Mouse (Mus musculus): ENCODE measurements at regions not wholly inside any gene's neighbourhood (a gene's known extent, or its start where the extent isn't known, plus 50 kb on each side); places are given as distances from the start of the nearest gene placed in this dataset.

GRCm38 (mm10) chrX:10770575-10770974, 55.8 kb downstream of the Mid1ip1 start:
- DNase-seq (ENCODE audit: low spot score): no peak

DNA sequence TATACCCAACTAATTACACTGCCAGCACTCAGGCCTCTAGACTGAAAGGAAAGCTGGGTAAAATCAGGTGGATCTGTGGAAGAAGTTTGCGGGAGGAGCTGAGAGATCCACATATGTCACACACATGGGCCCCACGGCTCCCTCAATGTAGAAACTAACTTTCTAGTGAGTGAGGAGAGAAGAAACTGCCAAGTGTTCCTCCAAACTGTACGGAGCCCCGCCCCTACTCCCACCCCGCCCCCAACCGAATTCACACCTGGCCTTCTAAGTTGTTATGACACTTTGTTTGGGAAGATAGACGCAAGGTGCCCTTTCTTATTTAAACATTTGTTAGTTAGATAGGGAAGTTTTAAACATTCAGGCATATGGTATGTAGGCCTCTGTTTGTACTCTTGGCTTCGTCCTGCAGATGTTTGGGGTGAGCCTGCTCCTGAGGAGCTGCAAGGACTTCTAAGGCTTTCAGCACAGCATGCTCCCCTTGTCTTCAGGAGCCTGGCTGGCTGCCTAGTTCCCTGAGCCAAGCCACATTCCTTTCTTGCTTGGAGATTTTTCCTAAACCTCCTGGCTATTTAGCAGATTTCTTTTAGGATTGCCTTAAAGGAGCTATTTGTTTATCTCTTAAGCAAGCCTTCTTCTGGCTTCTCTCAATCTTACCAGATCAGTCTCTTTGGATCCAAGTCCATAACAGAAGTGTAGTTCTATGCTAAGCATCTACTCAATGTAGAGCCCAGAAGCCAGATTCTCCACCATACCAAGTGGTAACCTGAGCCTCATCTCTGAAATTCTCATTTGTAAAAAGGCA, 61.1 kb downstream of the Mid1ip1 start:
- DNase-seq (ENCODE audit: low spot score): no peak

DNA sequence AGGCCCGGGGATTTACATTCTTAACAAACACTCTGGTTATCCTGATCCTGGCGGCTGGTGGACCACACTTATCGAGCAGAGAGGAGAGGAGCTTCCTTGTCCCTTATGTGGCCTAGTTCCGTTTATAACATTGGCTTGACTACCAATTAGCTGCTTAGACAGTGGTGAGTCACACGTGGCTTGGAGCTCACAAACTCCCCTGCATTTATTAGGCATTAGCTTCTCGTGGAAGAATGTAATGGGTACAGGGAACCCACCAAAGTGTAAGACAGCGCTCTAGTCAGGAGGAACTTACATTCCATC, 61.7 kb downstream of the Mid1ip1 start:
- no peak for DNase-seq (ENCODE audit: low spot score)

- DNase-seq (ENCODE audit: low spot score): no peak
Observed at GRCm38 (mm10) chrX:10778014-10778413, 63.2 kb downstream of the Mid1ip1 start.

GRCm38 (mm10) chrX:10786359-10786758, 71.5 kb downstream of the Mid1ip1 start:
- no peak for DNase-seq (ENCODE audit: low spot score)

- peak; percentile 4 for DNase-seq (ENCODE audit: low spot score)
Observed at GRCm38 (mm10) chrX:10787057-10787456, 72.2 kb downstream of the Mid1ip1 start.

DNA sequence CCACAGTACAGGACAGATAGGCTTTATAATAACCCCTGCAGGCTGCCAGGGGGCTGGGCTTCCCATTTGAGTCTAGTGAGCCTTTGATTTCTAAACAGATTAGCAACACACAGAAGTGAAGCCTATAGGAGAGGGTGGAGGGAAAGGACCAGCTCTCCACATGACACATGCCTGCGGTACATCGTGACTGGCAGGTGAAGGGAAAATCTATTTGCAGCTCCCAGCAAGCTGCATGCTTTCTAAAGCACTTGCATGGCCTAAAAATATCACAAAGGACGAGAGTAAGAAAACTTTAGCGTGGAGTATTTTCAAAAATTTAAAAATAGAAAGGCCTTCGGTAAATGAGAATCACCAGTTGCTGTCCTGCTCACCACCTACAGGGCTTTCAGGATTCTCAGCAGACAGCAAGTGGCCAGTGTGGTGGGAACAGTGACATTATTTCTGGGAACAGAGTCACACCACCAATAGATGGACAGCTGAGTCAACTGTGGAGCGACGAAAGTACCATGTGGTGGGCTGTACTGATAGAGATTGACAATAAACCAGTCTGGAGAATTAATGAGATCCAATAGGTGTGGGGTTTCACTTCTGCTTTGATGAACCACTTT, 105.6 kb downstream of the Mid1ip1 start:
- DNase-seq (ENCODE audit: low spot score): no peak

- no peak for DNase-seq (ENCODE audit: low spot score)
Observed at GRCm38 (mm10) chrX:10833681-10834080, 118.9 kb downstream of the Mid1ip1 start.

DNA sequence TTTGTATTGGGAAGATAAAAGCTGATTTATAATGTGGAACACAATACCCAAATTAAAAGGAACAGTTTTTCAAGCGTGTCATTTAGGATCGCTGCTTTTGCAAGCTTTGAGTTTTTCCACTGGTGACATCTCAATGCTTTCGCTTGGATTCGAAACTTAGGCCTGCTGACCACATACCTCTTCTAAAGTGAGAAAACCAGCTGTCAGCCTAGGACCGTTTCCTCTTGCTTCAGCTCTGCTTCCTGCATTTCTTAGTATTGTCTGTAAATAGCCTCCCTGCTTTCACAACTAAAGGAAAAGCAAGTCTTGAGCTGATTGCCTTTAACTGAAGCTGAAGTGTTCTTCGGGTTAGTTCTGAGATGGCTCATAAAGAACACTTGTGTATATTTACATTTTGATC, 142.3 kb downstream of the Mid1ip1 start:
- DNase-seq (ENCODE audit: low spot score): no peak

GRCm38 (mm10) chrX:10857668-10858067, 142.9 kb downstream of the Mid1ip1 start:
- DNase-seq (ENCODE audit: low spot score): no peak

GRCm38 (mm10) chrX:10871613-10872012, 156.8 kb downstream of the Mid1ip1 start:
- no peak for DNase-seq (ENCODE audit: low spot score)

DNA sequence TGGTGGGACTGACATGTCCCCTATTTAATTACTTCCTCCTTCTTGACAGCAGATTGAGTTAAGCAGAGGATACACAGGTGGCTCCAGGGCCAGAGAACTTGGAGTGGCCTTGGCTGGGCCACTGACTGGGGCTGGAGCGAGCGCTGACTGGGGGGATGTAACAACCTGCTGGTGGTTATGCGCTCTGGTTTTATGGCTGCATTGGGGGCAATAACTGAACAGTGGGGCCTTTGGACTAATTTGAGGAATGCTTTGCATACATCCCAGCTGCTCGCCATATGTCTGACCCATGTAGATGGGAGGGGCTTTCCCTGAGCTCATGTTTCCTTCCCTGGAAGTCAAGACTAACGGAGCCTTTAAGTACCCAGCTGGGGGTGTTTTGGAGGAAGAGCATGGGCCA, 163.0 kb downstream of the Mid1ip1 start:
- DNase-seq (ENCODE audit: low spot score): no peak

- DNase-seq (ENCODE audit: low spot score): no peak
Observed at GRCm38 (mm10) chrX:10878922-10879321, 164.1 kb downstream of the Mid1ip1 start.

DNA sequence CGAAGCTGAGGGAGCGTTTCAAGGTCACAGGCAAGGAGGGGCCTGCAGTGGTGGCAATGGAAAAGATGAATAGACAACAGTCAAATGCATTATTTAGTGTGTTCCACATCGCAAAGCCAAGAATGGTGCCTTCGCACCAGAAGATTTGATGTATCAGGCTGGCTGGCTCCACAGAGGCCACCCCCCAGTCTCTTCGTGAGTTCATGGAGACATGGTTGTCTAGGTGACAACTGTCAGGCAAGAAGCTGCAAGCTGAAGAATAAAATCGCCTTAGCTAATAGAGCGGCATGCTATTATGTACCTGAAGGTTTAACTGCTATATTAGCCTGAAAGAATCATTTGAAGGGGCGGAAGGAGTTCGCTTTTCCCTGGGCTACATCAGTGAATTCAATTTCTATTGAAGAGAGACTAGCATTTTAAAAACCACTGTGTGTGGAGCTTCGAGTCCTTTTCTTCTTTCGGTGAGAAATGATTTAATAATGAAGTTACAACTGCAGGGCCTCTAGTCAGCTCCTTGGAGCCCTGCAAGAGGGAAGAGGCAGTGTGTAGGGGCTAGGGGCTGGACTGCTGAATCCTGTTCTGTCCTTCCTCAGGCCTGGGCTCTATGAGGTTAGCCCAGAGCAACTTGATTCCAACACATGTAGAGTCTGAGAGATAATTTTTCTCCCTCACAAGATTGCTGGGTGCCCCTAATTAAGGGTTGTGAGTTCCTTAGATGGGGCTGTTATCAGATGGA, 169.1 kb downstream of the Mid1ip1 start:
- DNase-seq (ENCODE audit: low spot score): no peak

DNA sequence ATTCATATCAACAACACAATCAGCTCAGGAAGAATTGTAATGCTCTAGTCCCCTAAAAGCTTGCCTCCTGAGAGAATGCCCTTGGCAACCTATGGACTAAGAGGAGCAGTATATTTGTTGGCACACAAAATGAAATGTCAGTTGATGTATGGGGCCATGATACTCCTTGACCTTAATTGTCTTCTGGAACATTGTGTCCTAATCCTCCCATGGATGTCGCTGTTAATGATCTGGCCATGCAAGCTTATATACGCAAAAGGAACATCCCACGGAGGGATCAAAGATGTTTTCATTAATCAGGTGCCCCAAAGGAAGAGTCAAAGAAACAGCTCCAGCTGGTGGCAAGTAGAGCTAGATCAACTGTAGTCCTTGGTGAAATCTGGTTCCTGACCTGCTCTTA, 178.0 kb downstream of the Mid1ip1 start:
- no peak for DNase-seq (ENCODE audit: low spot score)

GRCm38 (mm10) chrX:10896193-10896955, 181.6 kb downstream of the Mid1ip1 start:
- DNase-seq (ENCODE audit: low spot score): no peak

GRCm38 (mm10) chrX:10902686-10903085, 187.9 kb downstream of the Mid1ip1 start:
- DNase-seq (ENCODE audit: low spot score): no peak

DNA sequence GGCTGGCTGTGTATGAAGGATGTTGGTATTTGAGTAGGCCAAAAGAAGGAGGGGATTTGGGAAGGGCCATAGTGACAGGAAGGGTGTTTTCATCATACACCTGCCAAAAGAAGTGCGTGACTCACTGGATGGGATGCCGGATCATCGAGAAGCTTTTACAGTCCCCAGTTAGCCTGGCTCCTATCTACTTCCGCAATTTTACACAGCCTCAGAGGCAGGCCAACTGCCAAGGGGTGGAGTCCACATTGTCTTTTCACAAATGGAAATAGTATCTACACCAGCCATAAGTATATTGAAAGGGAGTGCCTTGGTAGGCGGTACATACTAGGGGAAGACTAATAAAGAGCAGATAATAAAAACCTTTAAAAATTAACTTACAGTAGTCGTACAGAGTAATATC, 189.3 kb downstream of the Mid1ip1 start:
- DNase-seq (ENCODE audit: low spot score): no peak

DNA sequence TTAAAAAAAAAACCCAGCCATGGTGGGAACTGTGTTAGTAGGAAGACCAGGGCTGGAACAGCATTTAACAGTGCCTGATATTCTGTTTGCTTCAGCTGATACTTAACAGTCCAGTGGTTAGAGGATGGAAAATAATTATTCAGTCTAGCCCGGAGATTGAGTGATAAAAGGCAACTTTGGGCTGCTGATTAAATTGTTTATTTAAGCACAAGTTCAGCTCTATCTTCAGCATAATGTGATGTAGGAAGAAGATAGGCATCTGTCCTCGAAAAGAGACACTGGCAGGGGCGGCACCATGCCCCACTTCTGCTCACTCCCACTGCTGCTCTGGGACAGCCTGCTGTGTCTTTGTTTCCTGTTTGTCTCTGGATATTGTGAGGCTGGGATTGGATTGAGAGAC, 190.1 kb downstream of the Mid1ip1 start:
- no peak for DNase-seq (ENCODE audit: low spot score)

GRCm38 (mm10) chrX:10911127-10912061, 196.6 kb downstream of the Mid1ip1 start:
- DNase-seq (ENCODE audit: low spot score): no peak

Data from thymus, postnatal 0 days (tissue).